Mouse (Mus musculus): ENCODE measurements around the gene Cdc14b. TPM values are rescaled to one million over a fixed set of nuclear protein-coding genes. Genes with fewer than 3 reads are reported as not detected.

Gene Cdc14b
- 4.7 TPM for polyA plus RNA-seq (2012; fragmentation: generic; extraction: Trizol)
- long read RNA-seq, experiment 1, full-length matches to known transcripts: 4 of 13 reads
- long read RNA-seq, experiment 1, partial matches to known transcripts: 1 of 13 reads
- long read RNA-seq, experiment 1, other reads (novel, unspliced or antisense): 8 of 13 reads
- long read RNA-seq, experiment 2, full-length matches to known transcripts: 12 of 33 reads
- long read RNA-seq, experiment 2, partial matches to known transcripts: 1 of 33 reads
- long read RNA-seq, experiment 2, other reads (novel, unspliced or antisense): 20 of 33 reads

DNA sequence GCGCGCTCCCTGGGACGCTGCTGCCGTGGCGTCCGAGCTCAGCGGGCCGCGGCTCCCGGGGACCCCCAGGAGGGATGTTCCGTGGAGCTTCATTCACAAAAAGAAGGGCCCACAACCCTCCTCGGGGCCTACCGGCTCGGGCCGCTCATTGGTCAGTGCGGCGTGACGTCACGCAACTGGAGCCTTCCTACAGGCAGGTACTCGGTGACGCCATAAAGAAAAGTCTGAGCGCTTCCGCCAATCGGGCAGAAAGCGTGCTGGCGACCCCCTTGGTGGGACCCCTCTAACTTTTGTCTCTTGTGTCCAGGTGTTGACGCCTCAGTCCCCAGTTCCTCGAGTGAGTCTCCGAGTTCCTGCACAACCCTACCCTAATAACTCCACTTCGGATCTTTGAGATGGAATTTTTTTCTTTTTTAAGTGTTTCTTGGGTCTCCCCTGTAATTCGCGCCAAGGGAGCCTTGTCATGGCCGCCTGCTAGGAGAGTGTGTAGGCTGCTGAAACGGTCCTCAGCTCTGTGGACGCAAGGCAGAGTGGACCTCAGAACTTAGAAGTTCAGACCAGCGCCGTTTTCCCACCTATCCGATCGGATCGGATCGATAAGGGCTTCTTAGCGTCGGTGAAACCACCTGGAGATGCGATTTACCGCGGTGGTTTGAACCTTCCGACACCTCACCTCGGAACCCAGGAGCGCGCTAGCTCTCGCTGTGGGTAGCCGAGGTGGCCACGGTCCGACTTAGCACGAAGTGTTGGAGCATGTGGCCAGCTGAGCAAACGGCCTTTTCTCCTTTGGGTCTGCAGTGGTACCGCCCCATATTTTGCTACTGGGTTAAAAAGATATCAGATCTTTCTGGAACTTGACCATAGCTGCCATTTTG lies at the start of gene Cdc14b:
TSS of gene Cdc14b (minus strand) at position 412 of the 875 bp plus-strand sequence.
- no peak for TF ChIP-seq MYOD1 (IDR thresholded peaks at IDR 0.05; ENCODE audit: control insufficient read depth, insufficient read length, low read depth)
- no peak for TF ChIP-seq FOSL1 (IDR thresholded peaks at IDR 0.05; ENCODE audit: insufficient read depth, low read length, poor library complexity, severe bottlenecking)
- no peak for TF ChIP-seq USF1 (IDR thresholded peaks at IDR 0.05; ENCODE audit: low read depth)
- TF ChIP-seq MYOG (IDR thresholded peaks at IDR 0.05; ENCODE audit: control insufficient read depth, extremely low read depth, insufficient read length): no peak
- no peak for TF ChIP-seq CEBPB (IDR thresholded peaks at IDR 0.05; ENCODE audit: low read depth)
- no peak for TF ChIP-seq CTCF (IDR thresholded peaks at IDR 0.05; ENCODE audit: control insufficient read depth, insufficient read depth, insufficient read length)
- TF ChIP-seq MAX (IDR thresholded peaks at IDR 0.05): no peak
- no peaks in the 10 kb centered on the region for H3K27me3 ChIP-seq (ENCODE audit: control insufficient read depth, insufficient read depth, insufficient read length)
- peak within 1 kb of the TSS; percentile 58 for H3ac ChIP-seq (ENCODE audit: control insufficient read depth, insufficient read length, low read depth)
- no peaks in the 10 kb centered on the region for H3K36me3 ChIP-seq (ENCODE audit: control insufficient read depth, insufficient read depth)
- peaks cover 5% of the 10 kb centered on the region for H3K79me3 ChIP-seq (ENCODE audit: low read depth)
- peak within 1 kb of the TSS; percentile 63 for H3K4me3 ChIP-seq (ENCODE audit: insufficient read depth, poor library complexity, severe bottlenecking)
- peaks cover 23% of the 10 kb centered on the region for H3K79me2 ChIP-seq (ENCODE audit: control insufficient read depth, insufficient read depth)

DNA sequence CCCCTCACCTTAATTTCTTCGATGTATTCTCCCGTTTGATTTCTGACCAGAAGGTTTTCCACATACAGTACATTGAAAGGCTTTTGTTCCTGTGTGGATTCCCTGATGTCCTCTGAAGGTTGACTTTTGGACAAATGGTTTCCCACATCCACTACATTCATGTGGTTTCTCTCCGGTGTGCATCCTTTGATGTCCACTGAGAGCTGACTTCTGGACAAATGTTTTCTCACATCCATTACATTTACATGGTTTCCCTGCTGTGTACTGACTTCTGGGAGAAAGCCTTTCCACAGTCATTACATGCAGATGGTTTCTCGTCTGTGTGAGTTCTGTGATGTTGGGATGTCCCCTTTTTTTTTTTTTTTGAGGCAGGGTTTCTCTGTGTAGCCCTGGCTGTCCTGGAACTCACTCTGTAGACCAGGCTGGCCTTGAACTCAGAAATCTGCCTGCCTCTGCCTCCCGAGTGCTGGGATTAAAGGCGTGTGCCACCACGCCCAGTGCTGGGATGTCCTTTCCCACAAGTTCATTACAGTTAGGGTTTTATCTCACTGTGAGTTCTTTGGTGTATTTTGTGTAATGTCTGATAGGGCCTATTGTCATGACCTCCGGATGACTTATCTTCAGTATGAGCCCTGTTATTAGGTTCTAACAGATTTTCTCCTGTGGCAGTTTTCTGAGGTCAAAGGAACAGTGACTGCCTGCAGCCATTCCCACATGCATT lies 47.6 kb upstream of the Cdc14b start:
- Histone ChIP-seq H3ac (ENCODE audit: control insufficient read depth, insufficient read length, low read depth) (no peak overlapping the region), H3K79me3 (ENCODE audit: low read depth) (no peaks in the 10 kb centered on the region), H3K36me3 (ENCODE audit: control insufficient read depth, insufficient read depth) (no peaks in the 10 kb centered on the region), H3K79me2 (ENCODE audit: control insufficient read depth, insufficient read depth) (no peaks in the 10 kb centered on the region), H3K4me3 (ENCODE audit: insufficient read depth, poor library complexity, severe bottlenecking) (no peak overlapping the region), H3K27me3 (ENCODE audit: control insufficient read depth, insufficient read depth, insufficient read length) (no peaks in the 10 kb centered on the region)
- TF ChIP-seq USF1 (IDR thresholded peaks at IDR 0.05; ENCODE audit: low read depth) (no peak), MYOD1 (IDR thresholded peaks at IDR 0.05; ENCODE audit: control insufficient read depth, insufficient read length, low read depth) (no peak), CEBPB (IDR thresholded peaks at IDR 0.05; ENCODE audit: low read depth) (no peak), MAX (IDR thresholded peaks at IDR 0.05) (no peak), FOSL1 (IDR thresholded peaks at IDR 0.05; ENCODE audit: insufficient read depth, low read length, poor library complexity, severe bottlenecking) (no peak), CTCF (IDR thresholded peaks at IDR 0.05; ENCODE audit: control insufficient read depth, insufficient read depth, insufficient read length) (no peak), MYOG (IDR thresholded peaks at IDR 0.05; ENCODE audit: control insufficient read depth, extremely low read depth, insufficient read length) (no peak)

GRCm38 (mm10) chr13:64320334-64320733 lies 45.2 kb upstream of the Cdc14b start:
- Histone ChIP-seq H3K36me3 (ENCODE audit: control insufficient read depth, insufficient read depth) (no peaks in the 10 kb centered on the region), H3K27me3 (ENCODE audit: control insufficient read depth, insufficient read depth, insufficient read length) (no peaks in the 10 kb centered on the region), H3K4me3 (ENCODE audit: insufficient read depth, poor library complexity, severe bottlenecking) (no peak overlapping the region), H3K79me2 (ENCODE audit: control insufficient read depth, insufficient read depth) (no peaks in the 10 kb centered on the region), H3K79me3 (ENCODE audit: low read depth) (no peaks in the 10 kb centered on the region), H3ac (ENCODE audit: control insufficient read depth, insufficient read length, low read depth) (no peak overlapping the region)
- no peak for TF ChIP-seq FOSL1 (IDR thresholded peaks at IDR 0.05; ENCODE audit: insufficient read depth, low read length, poor library complexity, severe bottlenecking)

DNA sequence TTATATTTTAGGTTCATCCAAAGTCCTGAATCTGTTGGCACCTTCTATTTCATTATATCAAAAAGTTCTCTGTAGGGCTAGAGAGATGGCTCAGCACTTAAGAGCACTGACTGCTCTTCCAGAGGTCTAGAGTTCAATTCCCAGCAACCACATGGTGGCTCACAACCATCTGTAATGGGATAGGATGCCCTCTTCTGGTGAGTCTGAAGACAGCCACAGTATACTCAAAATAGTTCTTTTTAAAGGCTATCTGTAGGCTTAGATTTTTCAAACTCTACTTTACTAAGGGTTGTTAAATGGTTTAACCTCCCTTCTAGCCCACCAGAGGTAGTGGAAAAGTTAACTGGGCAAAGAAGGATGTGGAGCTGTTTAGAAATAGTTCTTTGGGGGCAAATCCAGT lies 44.7 kb upstream of the Cdc14b start:
- TF ChIP-seq MYOG (IDR thresholded peaks at IDR 0.05; ENCODE audit: control insufficient read depth, extremely low read depth, insufficient read length): no peak
- no peak overlapping the region for H3ac ChIP-seq (ENCODE audit: control insufficient read depth, insufficient read length, low read depth)
- H3K4me3 ChIP-seq (ENCODE audit: insufficient read depth, poor library complexity, severe bottlenecking): no peak overlapping the region
- H3K79me3 ChIP-seq (ENCODE audit: low read depth): no peaks in the 10 kb centered on the region
- H3K79me2 ChIP-seq (ENCODE audit: control insufficient read depth, insufficient read depth): no peaks in the 10 kb centered on the region
- H3K27me3 ChIP-seq (ENCODE audit: control insufficient read depth, insufficient read depth, insufficient read length): no peaks in the 10 kb centered on the region
- H3K36me3 ChIP-seq (ENCODE audit: control insufficient read depth, insufficient read depth): no peaks in the 10 kb centered on the region

GRCm38 (mm10) chr13:64318355-64318754 lies 43.3 kb upstream of the Cdc14b start:
- H3K79me2 ChIP-seq (ENCODE audit: control insufficient read depth, insufficient read depth): no peaks in the 10 kb centered on the region

More at GRCm38 (mm10) chr13:64318355-64318754, 43.3 kb upstream of the Cdc14b start:
- no peaks in the 10 kb centered on the region for H3K79me3 ChIP-seq (ENCODE audit: low read depth)
- no peak overlapping the region for H3K4me3 ChIP-seq (ENCODE audit: insufficient read depth, poor library complexity, severe bottlenecking)
- H3ac ChIP-seq (ENCODE audit: control insufficient read depth, insufficient read length, low read depth): no peak overlapping the region
- no peaks in the 10 kb centered on the region for H3K36me3 ChIP-seq (ENCODE audit: control insufficient read depth, insufficient read depth)
- H3K27me3 ChIP-seq (ENCODE audit: control insufficient read depth, insufficient read depth, insufficient read length): no peaks in the 10 kb centered on the region
- no peak for TF ChIP-seq CTCF (IDR thresholded peaks at IDR 0.05; ENCODE audit: control insufficient read depth, insufficient read depth, insufficient read length)
